Mouse (Mus musculus): ENCODE data around the gene Hsd3b7. TPM values are rescaled to one million over a fixed set of nuclear protein-coding genes. Genes with fewer than 3 reads are reported as not detected.
A peak's percentile ranks its signal among the peaks of the same experiment; 100 is the strongest.
"Not testable (repeated sequence)": the region's sequence is repeated elsewhere in the genome, so short reads cannot be mapped to it uniquely, and the experiment has no call there.

Gene Hsd3b7
- polyA plus RNA-seq, 1 experiment: 55.9 TPM

- 69% methylated on average over 19 of the region's 19 CpGs for WGBS
- DNase-seq (ENCODE audit: low read depth, low spot score): no peak
Measured at GRCm38 (mm10) chr7:127814241-127814921, 14.0 kb downstream of the Hsd3b7 start.

GRCm38 (mm10) chr7:127815116-127815665, 14.8 kb downstream of the Hsd3b7 start:
- DNase-seq (ENCODE audit: low read depth, low spot score): no peak
- 90% methylated on average over 15 of the region's 15 CpGs for WGBS

- no peak for DNase-seq (ENCODE audit: low read depth, low spot score)
Measured at GRCm38 (mm10) chr7:127815954-127816821, 15.8 kb downstream of the Hsd3b7 start.

GRCm38 (mm10) chr7:127817053-127817452, 16.6 kb downstream of the Hsd3b7 start:
- no peak for DNase-seq (ENCODE audit: low read depth, low spot score)
- 79% methylated on average over 7 of the region's 7 CpGs for WGBS

More at GRCm38 (mm10) chr7:127815954-127816821, 15.8 kb downstream of the Hsd3b7 start:
- 56% methylated on average over 15 of the region's 15 CpGs for WGBS

GRCm38 (mm10) chr7:127817776-127818175, 17.4 kb downstream of the Hsd3b7 start:
- WGBS: 79% methylated on average over 5 of the region's 5 CpGs
- no peak for DNase-seq (ENCODE audit: low read depth, low spot score)

- no peak for DNase-seq (ENCODE audit: low read depth, low spot score)
- WGBS: 69% methylated on average over 13 of the region's 13 CpGs
Measured at GRCm38 (mm10) chr7:127820836-127821509, 20.6 kb downstream of the Hsd3b7 start.

- 72% methylated on average over 3 of the region's 3 CpGs for WGBS
- DNase-seq (ENCODE audit: low read depth, low spot score): no peak
Measured at GRCm38 (mm10) chr7:127822494-127822893, 22.1 kb downstream of the Hsd3b7 start.

GRCm38 (mm10) chr7:127823236-127824171, 23.1 kb downstream of the Hsd3b7 start:
- DNase-seq (ENCODE audit: low read depth, low spot score): no peak
- 81% methylated on average over 11 of the region's 11 CpGs for WGBS

- no peak for DNase-seq (ENCODE audit: low read depth, low spot score)
- WGBS: 22% methylated on average over 35 of the region's 38 CpGs
Measured at GRCm38 (mm10) chr7:127824176-127824871, 23.9 kb downstream of the Hsd3b7 start, which contains the start of the genes Stx4a and Stx1b. Gene Stx4a, plus strand, starts transcription at chr7:127824294. Gene Stx1b, minus strand, starts transcription at chr7:127824549.

GRCm38 (mm10) chr7:127835550-127835949, 35.1 kb downstream of the Hsd3b7 start:
- no peak for DNase-seq (ENCODE audit: low read depth, low spot score)
- WGBS: 81% methylated on average over 2 of the region's 2 CpGs

- no peak for DNase-seq (ENCODE audit: low read depth, low spot score)
- 87% methylated on average over 5 of the region's 5 CpGs for WGBS
Measured at GRCm38 (mm10) chr7:127837473-127837872, 37.1 kb downstream of the Hsd3b7 start.

- not testable (repeated sequence) for DNase-seq (ENCODE audit: low read depth, low spot score)
- WGBS: 85% methylated on average over 4 of the region's 4 CpGs
Measured at GRCm38 (mm10) chr7:127837878-127838277, 37.5 kb downstream of the Hsd3b7 start.

GRCm38 (mm10) chr7:127840031-127840430, 39.6 kb downstream of the Hsd3b7 start:
- WGBS: 96% methylated on average over 2 of the region's 2 CpGs
- DNase-seq (ENCODE audit: low read depth, low spot score): not testable (repeated sequence)

- 3% methylated on average over 15 of the region's 15 CpGs for WGBS
- DNase-seq (ENCODE audit: low read depth, low spot score): no peak
Measured at GRCm38 (mm10) chr7:127840886-127841285, 40.5 kb downstream of the Hsd3b7 start.

- under 1% methylated on average over 46 of the region's 46 CpGs for WGBS
- DNase-seq (ENCODE audit: low read depth, low spot score): peak; percentile 80
Measured at GRCm38 (mm10) chr7:127841340-127842000, 41.1 kb downstream of the Hsd3b7 start.

- DNase-seq (ENCODE audit: low read depth, low spot score): peak; percentile 79
- WGBS: 1% methylated on average over 40 of the region's 40 CpGs
Measured at GRCm38 (mm10) chr7:127842001-127842718, 41.8 kb downstream of the Hsd3b7 start.
